Mouse (Mus musculus) forebrain, embryonic 15.5 days (tissue): ENCODE results near the gene Lrp3. TPM values are rescaled to one million over a fixed set of nuclear protein-coding genes. Genes with fewer than 3 reads are reported as not detected.

Experiments used
- ATAC-seq: fragments of 200-750 bp; cut with Nextera tagmentation; replicated peaks from 2 replicates; pipeline ENCODE4 v1.8.0; 2017; ENCODE audit warnings: mild to moderate bottlenecking, moderate TSS enrichment, moderate library complexity
- H3K27ac ChIP-seq: fragments of 300-500 bp; sonication (generic); replicated peaks from 2 replicates; pipeline ENCODE4 v1.5.1; 2015; ENCODE audit warnings: mild to moderate bottlenecking, inconsistent platforms
- H3K27me3 ChIP-seq: fragments of 300-500 bp; sonication (generic); 2 replicates; pipeline ENCODE4 v1.6.1; 2015; ENCODE audit warnings: inconsistent platforms
- H3K36me3 ChIP-seq: fragments of 300-500 bp; sonication (generic); 2 replicates; pipeline ENCODE4 v1.6.1; 2015; ENCODE audit warnings: mild to moderate bottlenecking, inconsistent platforms
- H3K4me1 ChIP-seq: fragments of 300-500 bp; sonication (generic); 2 replicates; pipeline ENCODE4 v1.6.1; 2015; ENCODE audit warnings: inconsistent platforms
- H3K4me2 ChIP-seq: fragments of 300-500 bp; sonication (generic); replicated peaks from 2 replicates; pipeline ENCODE4 v1.6.1; 2015; ENCODE audit warnings: mild to moderate bottlenecking, inconsistent platforms
- H3K4me3 ChIP-seq: fragments of 300-500 bp; sonication (generic); 2 replicates; pipeline ENCODE4 v1.5.1; 2015; ENCODE audit warnings: mild to moderate bottlenecking, inconsistent platforms
- H3K9ac ChIP-seq: fragments of 300-500 bp; sonication (generic); replicated peaks from 2 replicates; pipeline ENCODE4 v1.6.1; 2015; ENCODE audit warnings: mild to moderate bottlenecking, inconsistent platforms
- H3K9me3 ChIP-seq: fragments of 300-500 bp; sonication (generic); 2 replicates; pipeline ENCODE4 v1.6.1; 2016; ENCODE audit warnings: inconsistent platforms
- whole genome bisulfite sequencing: fragments of 180-500 bp; shearing (Covaris S2); methylation state at CpG from one replicate; pipeline ENCODE4 v1.1.7; 2015; ENCODE audit warnings: mixed read lengths; 5-methylcytosine and 5-hydroxymethylcytosine counted together
- polyA plus RNA-seq: library from polyadenylated mRNA; unstranded; fragments of >200 nt; fragmentation: Nextera tagmentation; extraction: Ambion mirVana; gene quantifications from 2 replicates; pipeline ENCODE4 v1.2.1, GENCODE M21; 2015

Lrp3 gene
- polyA plus RNA-seq, 1 experiment from 2014 or later: 26.4 TPM

- no peak overlapping the region for H3K27ac ChIP-seq
- WGBS: 78% methylated on average over 3 of the region's 3 CpGs
- no peak for ATAC-seq
Observed at GRCm38 (mm10) chr7:35157512-35157911, 57.8 kb downstream of the Lrp3 start.

GRCm38 (mm10) chr7:35156561-35157477, 58.5 kb downstream of the Lrp3 start:
- H3K9ac ChIP-seq: no peak overlapping the region
- no peak overlapping the region for H3K4me3 ChIP-seq
- H3K36me3 ChIP-seq: no peaks in the 10 kb centered on the region
- H3K4me1 ChIP-seq: no peaks in the 10 kb centered on the region
- no peaks in the 10 kb centered on the region for H3K27me3 ChIP-seq
- no peak overlapping the region for H3K4me2 ChIP-seq
- ATAC-seq: no peak
- no peak overlapping the region for H3K27ac ChIP-seq
- 72% methylated on average over 16 of the region's 16 CpGs for WGBS
- no peaks in the 10 kb centered on the region for H3K9me3 ChIP-seq

More at GRCm38 (mm10) chr7:35157512-35157911, 57.8 kb downstream of the Lrp3 start:
- Histone ChIP-seq H3K4me3 (no peak overlapping the region), H3K36me3 (no peaks in the 10 kb centered on the region), H3K9me3 (no peaks in the 10 kb centered on the region), H3K4me2 (no peak overlapping the region), H3K27me3 (no peaks in the 10 kb centered on the region), H3K4me1 (no peaks in the 10 kb centered on the region), H3K9ac (no peak overlapping the region)

- H3K9me3 ChIP-seq: no peaks in the 10 kb centered on the region
- no peak overlapping the region for H3K27ac ChIP-seq
- no peaks in the 10 kb centered on the region for H3K27me3 ChIP-seq
- H3K4me1 ChIP-seq: no peaks in the 10 kb centered on the region
- H3K4me2 ChIP-seq: no peak overlapping the region
- no peaks in the 10 kb centered on the region for H3K36me3 ChIP-seq
- H3K9ac ChIP-seq: no peak overlapping the region
- no peak for ATAC-seq
- WGBS: 79% methylated on average over 12 of the region's 12 CpGs
- H3K4me3 ChIP-seq: no peak overlapping the region
Observed at GRCm38 (mm10) chr7:35154449-35154848, 60.8 kb downstream of the Lrp3 start.

- ATAC-seq: no peak
- Histone ChIP-seq H3K4me2 (no peak overlapping the region), H3K4me1 (no peaks in the 10 kb centered on the region), H3K9me3 (no peaks in the 10 kb centered on the region), H3K27ac (no peak overlapping the region), H3K4me3 (no peak overlapping the region), H3K27me3 (no peaks in the 10 kb centered on the region), H3K9ac (no peak overlapping the region), H3K36me3 (no peaks in the 10 kb centered on the region)
- WGBS: 89% methylated on average over 5 of the region's 5 CpGs
Observed at GRCm38 (mm10) chr7:35150860-35151259, 64.4 kb downstream of the Lrp3 start.

Other genes with a start within 250 kb of the Lrp3 start
- gene Cebpg, start 158.9 kb downstream of the Lrp3 start, polyA plus RNA-seq: 54.0 and 54.6 TPM in 2 replicates
- 0.64 and 0.66 TPM in 2 replicates for gene Cebpa, start 96.2 kb downstream of the Lrp3 start, polyA plus RNA-seq
- gene Slc7a10, start 29.1 kb downstream of the Lrp3 start, polyA plus RNA-seq: 5.3 and 6.2 TPM in 2 replicates
- 22.8 and 25.2 TPM in 2 replicates for gene Gpatch1, start 102.9 kb upstream of the Lrp3 start, polyA plus RNA-seq
- gene Rhpn2, start 118.7 kb upstream of the Lrp3 start, polyA plus RNA-seq: 0.95 and 1.3 TPM in 2 replicates
- 21.3 and 24.6 TPM in 2 replicates for gene Faap24, start 181.3 kb upstream of the Lrp3 start, polyA plus RNA-seq
- gene Cep89, start 181.5 kb upstream of the Lrp3 start, polyA plus RNA-seq: 39.4 and 42.2 TPM in 2 replicates
- gene Slc7a9, start 233.3 kb upstream of the Lrp3 start, polyA plus RNA-seq: not detected in 2 replicates